Mouse (Mus musculus) embryonic stem cell, embryonic (primary cell): Measurements from ENCODE around the gene Ptprcap.

ENCODE experiments used
- CTCF ChIA-PET, 4 experiments: fragments of 300-600 bp in 2 of 4; fragments of 350-600 bp in 2 of 4; sonication (Branson Sonifier 250); formaldehyde crosslinking; loops; one replicate each; lab custom pipeline; 2022; ENCODE audit warnings: inconsistent platforms in 2 of 4; lab: Charles Lee
- POLR2A ChIA-PET, 4 experiments: fragments of 300-600 bp in 2 of 4; fragments of 350-600 bp in 2 of 4; sonication (Branson Sonifier 250); formaldehyde crosslinking; loops; one replicate each; lab custom pipeline; 2022; ENCODE audit warnings: antibody characterized with exemption in 4 of 4, inconsistent platforms in 1 of 4; lab: Charles Lee

Ptprcap gene

DNA sequence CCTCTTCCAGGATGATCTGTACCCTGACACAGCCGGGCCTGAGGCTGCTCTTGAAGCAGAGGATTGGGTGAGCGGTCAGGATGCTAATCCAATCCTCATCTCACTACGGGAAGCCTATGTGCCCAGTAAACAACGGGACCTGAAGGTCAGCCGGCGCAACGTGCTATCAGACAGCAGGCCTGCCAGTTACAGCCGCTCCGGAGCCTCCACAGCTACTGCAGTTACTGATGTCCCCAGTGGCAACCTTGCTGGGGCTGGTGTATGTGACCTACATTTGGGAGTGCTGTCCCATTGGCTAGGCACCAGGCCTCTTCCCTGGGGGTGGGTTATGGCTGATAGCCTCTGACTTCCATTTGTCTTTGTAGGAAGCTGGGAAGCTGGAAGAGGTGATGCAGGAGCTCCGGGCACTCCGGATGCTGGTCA lies at the start of gene Ptprcap:
TSS of gene Ptprcap (plus strand) at position 373 of the 423 bp plus-strand sequence.
- CTCF ChIA-PET = interaction anchor here in 1 of 4 experiments (0.7 kb wide), 2 partner anchors 15 to 39 kb away, joined by 3 to 4 read pairs; no protein-coding TSS in a partner anchor
- POLR2A ChIA-PET = interaction anchor here (0.7 to 4.1 kb wide), 15 partner anchors 8 to 111 kb away, joined by 3 to 20 read pairs (median 6); partner anchors contain the start of genes Rps6kb2 (in 3 of the 4), Cdk2ap2 (in 1 of the 4), Ppp1ca (in 1 of the 4) and Rad9a (in 1 of the 4)

DNA sequence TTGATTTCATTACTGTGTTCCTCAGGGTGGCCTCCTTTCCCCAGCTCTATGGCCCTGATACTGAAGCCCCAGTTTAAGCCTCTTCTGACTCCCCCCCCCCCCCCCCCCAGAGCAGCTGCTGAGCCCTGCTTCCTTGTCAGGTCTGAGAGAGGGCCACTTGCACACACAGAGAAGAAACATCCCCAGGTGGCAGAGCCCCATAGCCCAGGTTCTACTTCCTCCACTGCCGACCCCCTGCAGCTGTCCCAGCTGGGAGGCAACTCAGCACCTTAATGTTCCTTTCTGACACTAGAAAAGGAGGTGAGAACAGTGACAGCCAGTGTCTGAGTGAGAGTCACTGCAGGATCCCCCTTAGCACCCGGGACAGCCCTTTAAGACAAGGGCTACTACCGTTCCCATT lies 49.6 kb upstream of the Ptprcap start:
- POLR2A ChIA-PET = interaction anchor here in 1 of 4 experiments (1.1 to 1.3 kb wide), 2 partner anchors 17 to 46 kb away, joined by 3 to 4 read pairs; no protein-coding TSS in a partner anchor
- CTCF ChIA-PET = interaction anchor here in 1 of 4 experiments (1.7 kb wide), 1 partner anchor 125 kb away, joined by 4 read pairs; no protein-coding TSS in a partner anchor

DNA sequence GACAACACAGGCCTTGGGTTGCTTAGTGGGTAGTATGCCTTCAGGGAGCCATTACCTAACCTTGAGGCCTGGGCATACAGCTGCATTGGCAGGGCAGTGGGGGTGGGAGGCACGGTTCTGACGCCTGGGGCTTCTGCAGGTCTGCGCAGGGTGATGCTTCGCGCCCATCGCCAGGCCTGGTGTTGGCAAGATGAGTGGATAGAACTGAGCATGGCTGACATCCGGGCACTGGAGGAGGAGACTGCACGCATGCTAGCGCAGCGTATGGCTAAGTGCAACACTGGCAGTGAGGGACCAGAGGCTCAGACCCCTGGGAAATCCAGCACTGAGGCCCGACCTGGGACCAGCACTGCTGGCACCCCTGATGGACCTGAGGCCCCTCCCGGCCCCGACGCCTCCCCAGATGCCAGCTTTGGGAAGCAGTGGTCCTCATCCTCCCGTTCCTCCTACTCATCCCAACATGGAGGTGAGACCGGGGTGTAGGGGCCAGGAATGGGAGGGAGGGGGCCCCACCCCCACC lies 48.7 kb upstream of the Ptprcap start:
- POLR2A ChIA-PET = interaction anchor here in 2 of 4 experiments (0.6 to 1.3 kb wide), 4 partner anchors 16 to 67 kb away, joined by 3 to 4 read pairs (median 4); no protein-coding TSS in a partner anchor

DNA sequence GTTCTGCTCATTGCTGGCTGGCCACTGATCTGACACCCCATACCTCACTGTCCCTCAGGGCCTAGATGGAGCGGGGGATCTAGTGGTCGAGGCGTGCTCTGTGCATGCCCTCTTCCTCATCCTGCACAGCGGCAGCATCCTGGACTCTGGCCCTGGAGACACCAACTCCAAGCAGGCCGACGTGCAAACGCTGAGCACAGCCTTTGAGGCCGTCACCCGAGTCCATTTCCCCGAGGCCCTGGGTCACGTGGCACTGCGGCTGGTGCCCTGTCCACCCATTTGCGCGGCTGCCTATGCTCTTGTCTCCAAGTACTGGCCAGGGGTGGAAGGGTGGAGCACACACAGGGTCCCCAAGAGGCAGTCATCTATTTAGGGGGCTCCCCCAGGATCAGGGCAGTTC lies 46.8 kb upstream of the Ptprcap start:
- ChIA-PET POLR2A (interaction anchor here in 2 of 4 experiments (1.0 to 1.6 kb wide), 3 partner anchors 9 to 60 kb away, joined by 3 read pairs; partner anchors contain the start of gene Gstp2 (in 1 of the 2)), CTCF (no interaction called here)

More for the DNA sequence above, 48.7 kb upstream of the Ptprcap start:
- CTCF ChIA-PET = interaction anchor here in 2 of 4 experiments (0.6 to 1.7 kb wide), 2 partner anchors 124 to 359 kb away, joined by 3 to 4 read pairs; no protein-coding TSS in a partner anchor

DNA sequence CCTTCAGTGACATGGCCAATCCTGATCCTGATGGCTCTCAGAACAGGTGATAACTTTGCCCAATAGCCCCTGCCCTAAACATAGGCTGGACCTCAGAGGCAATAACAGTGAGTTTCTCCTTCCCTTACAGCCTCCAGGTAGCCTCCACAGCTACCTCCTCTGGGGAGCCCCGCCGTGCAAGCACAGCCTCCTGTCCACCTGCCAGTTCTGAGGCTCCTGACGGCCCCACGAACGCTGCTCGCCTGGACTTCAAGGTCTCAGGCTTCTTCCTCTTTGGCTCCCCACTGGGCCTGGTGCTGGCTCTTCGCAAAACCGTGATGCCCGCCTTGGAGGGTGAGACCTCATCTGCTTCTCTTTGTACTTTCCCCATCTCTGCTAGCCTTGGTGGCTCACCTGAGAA lies 44.9 kb upstream of the Ptprcap start:
- CTCF ChIA-PET = interaction anchor here in 1 of 4 experiments (0.9 kb wide), 1 partner anchor 13 kb away, joined by 3 read pairs; no protein-coding TSS in a partner anchor

DNA sequence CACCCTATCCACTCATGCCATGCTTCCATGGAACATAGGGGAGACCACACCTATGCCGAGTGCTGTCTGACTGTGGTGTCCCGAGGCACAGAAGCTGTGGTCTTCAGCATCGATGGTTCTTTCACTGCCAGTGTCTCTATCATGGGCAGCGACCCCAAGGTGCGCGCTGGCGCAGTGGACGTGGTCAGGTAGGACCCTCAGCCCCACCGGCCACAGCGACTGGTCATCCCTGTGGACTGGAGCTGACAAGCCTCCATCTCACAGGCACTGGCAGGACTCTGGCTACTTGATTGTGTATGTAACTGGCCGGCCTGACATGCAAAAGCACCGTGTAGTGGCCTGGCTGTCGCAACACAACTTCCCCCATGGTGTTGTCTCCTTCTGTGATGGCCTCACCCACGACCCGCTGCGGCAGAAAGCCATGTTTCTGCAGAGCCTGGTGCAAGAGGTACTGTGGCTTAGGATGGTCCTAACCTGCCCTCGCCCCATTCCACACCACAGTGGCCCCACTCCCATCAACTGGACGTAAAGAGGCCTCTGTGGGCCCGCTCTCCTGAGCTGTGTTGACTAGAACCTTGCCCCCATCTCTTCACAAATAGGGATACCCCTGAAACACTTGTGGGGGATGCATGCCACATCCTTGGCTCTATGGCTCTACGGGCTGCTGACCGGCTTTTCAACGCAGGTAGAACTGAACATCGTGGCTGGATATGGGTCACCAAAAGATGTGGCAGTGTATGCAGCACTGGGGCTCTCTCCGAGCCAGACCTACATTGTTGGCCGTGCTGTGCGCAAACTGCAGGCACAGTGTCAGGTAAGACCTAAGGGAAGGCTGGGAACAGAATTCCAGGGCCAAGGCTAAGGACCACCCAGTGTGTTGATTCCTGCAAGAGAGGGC lies 41.1 kb upstream of the Ptprcap start:
- POLR2A ChIA-PET = interaction anchor here (0.6 to 2.9 kb wide), 15 partner anchors 9 to 94 kb away, joined by 3 to 19 read pairs (median 3); partner anchors contain the start of genes Cdk2ap2 (in 2 of the 4), Aip (in 1 of the 4), Pitpnm1 (in 1 of the 4) and Ppp1ca (in 1 of the 4)
- CTCF ChIA-PET = interaction anchor here in 1 of 4 experiments (2.1 kb wide), 1 partner anchor 13 kb away, joined by 7 read pairs; no protein-coding TSS in a partner anchor

More for the DNA sequence above, 44.9 kb upstream of the Ptprcap start:
- POLR2A ChIA-PET = interaction anchor here in 1 of 4 experiments (0.5 kb wide), 1 partner anchor 256 kb away, joined by 4 read pairs; no protein-coding TSS in a partner anchor

DNA sequence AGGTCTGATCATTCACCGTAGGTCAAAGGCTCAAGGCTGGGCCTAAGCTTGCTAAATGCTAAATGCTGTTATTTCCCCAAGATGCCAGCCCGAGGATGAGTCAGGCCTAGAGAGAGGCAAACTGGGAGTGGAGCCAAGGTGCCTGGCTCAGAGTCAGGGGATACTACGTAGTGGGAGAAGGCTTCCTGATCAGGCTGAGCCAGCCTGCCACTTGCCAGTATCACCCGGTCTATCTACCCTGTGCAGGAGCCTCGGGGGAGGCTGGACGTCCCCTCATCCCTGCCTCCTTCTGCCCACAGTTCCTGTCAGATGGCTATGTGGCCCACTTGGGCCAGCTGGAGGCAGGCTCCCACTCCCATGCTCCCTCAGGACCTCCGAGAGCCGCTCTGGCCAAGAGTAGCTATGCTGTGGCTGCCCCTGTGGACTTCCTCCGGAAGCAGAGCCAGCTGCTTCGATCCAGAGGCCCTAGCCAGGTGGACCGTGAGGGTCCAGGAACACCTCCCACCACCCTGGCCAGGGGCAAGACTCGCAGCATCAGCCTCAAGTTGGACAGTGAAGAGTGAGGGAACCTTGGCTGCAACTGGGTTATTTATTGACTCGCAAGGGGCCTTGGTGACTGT lies 40.1 kb upstream of the Ptprcap start:
- CTCF ChIA-PET = interaction anchor here in 1 of 4 experiments (2.1 kb wide), 1 partner anchor 14 kb away, joined by 7 read pairs; no protein-coding TSS in a partner anchor
- POLR2A ChIA-PET = interaction anchor here in 3 of 4 experiments (0.9 to 2.9 kb wide), 12 partner anchors 8 to 95 kb away, joined by 3 to 19 read pairs (median 4); partner anchors contain the start of genes Cdk2ap2 (in 2 of the 3), Aip (in 1 of the 3), Pitpnm1 (in 1 of the 3) and Ppp1ca (in 1 of the 3)

DNA sequence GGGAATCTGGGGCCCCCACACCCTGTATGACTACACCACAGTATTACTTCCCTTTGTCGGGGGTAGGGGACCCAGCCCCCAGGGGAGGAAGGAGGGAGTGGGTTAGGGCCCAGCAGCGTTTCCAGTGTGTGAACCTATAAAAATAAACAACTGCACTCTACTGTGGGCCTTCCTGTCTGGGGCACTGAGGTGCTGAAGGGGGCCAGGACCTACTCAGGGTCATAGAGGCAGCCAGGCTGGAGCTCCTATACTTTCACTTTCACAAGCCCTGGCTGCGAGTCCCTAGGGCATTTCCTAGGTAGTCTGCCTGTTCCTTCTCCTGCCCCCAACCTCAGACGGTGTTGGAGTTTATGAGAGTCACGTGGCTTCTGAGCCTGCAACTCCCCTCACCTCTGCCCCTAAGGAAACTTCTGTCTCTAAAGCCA lies 39.6 kb upstream of the Ptprcap start:
- ChIA-PET POLR2A (interaction anchor here in 2 of 4 experiments (0.9 to 1.8 kb wide), 8 partner anchors 12 to 55 kb away, joined by 3 to 7 read pairs (median 4); partner anchors contain the start of genes Cdk2ap2 (in 2 of the 2), Aip (in 1 of the 2) and Pitpnm1 (in 1 of the 2)), CTCF (interaction anchor here in 2 of 4 experiments (0.6 to 2.1 kb wide), 3 partner anchors 15 to 745 kb away, joined by 3 to 7 read pairs (median 3); no protein-coding TSS in a partner anchor)

DNA sequence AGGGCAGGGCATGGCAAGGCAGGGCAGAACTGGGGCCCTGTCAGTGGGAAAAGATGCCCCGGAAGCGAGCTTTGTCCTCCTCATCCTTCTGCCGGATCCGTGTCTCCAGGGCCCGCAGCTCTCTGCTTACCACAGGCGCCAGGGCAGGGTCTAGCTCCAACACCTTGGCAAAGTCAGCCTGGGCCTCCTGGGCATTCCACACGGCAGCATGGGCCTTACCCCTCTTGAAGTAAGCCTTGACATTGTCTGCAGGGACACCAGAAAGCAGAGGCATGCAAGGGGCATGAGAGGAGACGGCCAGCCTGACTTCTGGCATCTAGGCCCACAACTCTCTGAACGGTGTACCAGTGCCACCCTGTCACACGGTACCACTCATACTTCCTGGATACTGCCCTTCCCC lies 38.9 kb upstream of the Ptprcap start:
- ChIA-PET POLR2A (interaction anchor here in 1 of 4 experiments (0.9 to 1.0 kb wide), 2 partner anchors 16 to 27 kb away, joined by 3 read pairs; no protein-coding TSS in a partner anchor), CTCF (interaction anchor here in 1 of 4 experiments (1.3 kb wide), 1 partner anchor 114 kb away, joined by 3 read pairs; no protein-coding TSS in a partner anchor)

DNA sequence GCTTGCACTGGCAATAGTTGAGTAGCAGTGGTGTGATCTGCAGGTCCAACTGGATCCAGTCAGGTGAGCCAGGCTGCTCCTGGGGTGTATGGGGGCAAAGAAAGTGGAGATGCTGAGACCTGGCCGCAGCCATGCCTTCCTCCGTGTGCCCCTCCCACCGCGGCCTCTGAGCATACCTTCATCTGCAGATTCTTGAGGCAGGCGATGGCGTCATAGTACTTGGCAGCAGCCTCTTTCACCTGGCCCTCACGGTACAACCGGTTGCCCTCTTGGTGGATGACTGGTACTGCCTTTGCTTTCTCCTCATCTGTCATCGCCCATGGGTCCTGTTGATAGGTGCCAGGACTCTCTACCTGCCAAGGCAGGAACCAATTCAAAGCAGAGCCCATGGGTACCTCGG lies 38.3 kb upstream of the Ptprcap start:
- ChIA-PET POLR2A (no interaction called here), CTCF (interaction anchor here in 1 of 4 experiments (1.3 kb wide), 1 partner anchor 113 kb away, joined by 3 read pairs; no protein-coding TSS in a partner anchor)

DNA sequence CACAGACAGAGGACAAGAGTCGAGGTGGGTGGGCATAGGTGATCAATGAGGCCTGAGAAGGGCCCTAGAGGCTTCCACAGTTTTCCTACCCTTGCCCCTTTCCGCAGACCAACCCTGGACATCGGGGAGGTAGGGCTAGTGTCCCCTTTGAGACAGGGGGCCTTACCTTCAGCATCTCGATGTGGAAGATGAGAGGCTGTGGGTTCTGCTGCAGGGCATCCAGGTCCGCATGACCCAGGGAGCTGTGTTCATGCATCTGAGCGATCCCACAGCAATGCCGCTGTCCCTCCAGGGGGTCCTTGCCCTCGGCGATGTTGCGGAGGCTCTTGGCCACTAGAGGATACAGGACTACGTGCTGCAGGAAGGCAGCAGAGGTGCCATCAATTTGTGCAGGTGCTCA lies 37.6 kb upstream of the Ptprcap start:
- POLR2A ChIA-PET = interaction anchor here in 3 of 4 experiments (0.8 to 1.9 kb wide), 5 partner anchors 14 to 86 kb away, joined by 3 to 6 read pairs (median 4); partner anchors contain the start of genes Cdk2ap2 (in 1 of the 3) and Rad9a (in 1 of the 3)
- CTCF ChIA-PET = no interaction called here

DNA sequence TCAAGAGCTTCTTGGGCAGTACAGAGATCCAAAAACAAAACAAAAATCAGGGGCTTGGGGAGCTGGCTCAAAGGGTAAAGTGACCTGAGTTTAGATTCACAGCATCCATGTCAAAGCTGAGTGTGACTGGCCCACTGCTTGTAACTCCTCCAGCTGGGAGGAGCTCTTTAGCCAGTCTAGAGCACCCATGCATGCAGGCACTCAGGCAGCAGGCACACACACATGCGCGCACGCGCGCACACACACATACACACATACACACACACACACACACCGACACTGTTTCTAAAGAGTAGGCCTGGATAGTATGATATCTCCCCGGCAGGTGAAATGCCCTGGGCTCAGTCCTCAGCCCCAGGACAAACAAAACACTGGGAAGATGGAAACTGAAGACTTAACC lies 36.4 kb upstream of the Ptprcap start:
- CTCF ChIA-PET = interaction anchor here in 1 of 4 experiments (0.6 kb wide), 1 partner anchor 626 kb away, joined by 4 read pairs; no protein-coding TSS in a partner anchor
- POLR2A ChIA-PET = interaction anchor here in 3 of 4 experiments (1.1 to 1.9 kb wide), 5 partner anchors 15 to 85 kb away, joined by 3 to 6 read pairs (median 4); partner anchors contain the start of genes Cdk2ap2 (in 1 of the 3) and Rad9a (in 1 of the 3)

DNA sequence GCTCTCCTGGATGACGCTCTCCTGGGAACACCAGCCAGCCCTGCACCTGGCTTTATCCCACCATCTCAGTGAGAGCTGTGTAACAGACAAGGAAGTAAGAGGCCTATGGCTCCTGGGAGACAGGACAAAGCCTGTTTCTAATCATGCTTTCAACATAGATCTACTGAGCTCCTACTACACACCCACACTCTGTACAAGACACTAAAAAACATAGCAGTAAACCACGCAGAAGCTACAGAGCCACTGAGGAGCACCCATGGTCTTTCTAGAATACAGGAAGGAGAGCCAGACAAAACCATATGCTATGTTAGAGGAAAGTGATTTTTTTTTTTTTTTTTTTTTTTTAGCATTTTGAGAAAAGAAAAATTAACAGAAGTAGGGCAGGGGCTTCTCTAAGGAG lies 35.1 kb upstream of the Ptprcap start:
- ChIA-PET POLR2A (interaction anchor here in 3 of 4 experiments (0.7 to 4.6 kb wide), 6 partner anchors 11 to 83 kb away, joined by 3 to 22 read pairs (median 4); partner anchors contain the start of gene Rad9a (in 1 of the 3)), CTCF (interaction anchor here in 2 of 4 experiments (0.8 to 1.0 kb wide), 2 partner anchors 74 to 109 kb away, joined by 3 to 9 read pairs; no protein-coding TSS in a partner anchor)

DNA sequence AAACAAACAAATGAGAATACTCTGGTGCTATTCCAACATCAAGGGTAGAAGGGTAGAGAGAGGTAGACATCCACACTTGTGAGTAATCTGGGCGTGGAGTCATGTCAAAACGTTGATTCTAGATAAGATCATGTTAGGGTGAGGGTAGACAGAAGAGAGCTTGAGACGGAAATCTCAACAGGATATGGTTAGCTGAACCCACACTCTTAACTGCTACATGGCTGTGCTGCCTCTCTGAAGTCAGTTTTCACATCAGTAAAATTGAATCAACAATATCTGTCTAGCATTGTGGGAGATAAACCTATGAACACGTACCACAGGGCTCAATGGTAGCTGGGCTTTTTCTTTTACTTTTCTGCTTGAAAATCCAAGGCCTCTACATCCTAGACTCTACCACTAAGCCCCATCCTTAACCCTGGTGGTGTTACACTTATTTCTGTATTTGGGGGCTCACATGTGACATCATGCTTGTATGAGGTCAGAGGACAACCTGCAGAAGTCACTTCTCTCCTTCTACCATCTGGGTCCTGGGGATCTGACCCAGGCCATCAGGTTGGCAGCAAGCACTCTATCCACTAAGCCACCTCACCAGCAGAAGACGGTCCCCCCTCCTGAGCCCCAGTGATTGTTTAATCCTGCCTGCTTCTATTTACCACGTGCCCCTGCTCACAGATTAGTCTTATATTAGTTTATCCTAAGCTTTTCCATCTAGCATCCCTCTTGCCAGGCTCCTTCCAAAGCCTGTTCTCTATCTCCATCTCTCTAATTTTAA lies 33.5 kb upstream of the Ptprcap start:
- ChIA-PET CTCF (interaction anchor here in 2 of 4 experiments (0.7 to 2.1 kb wide), 4 partner anchors 21 to 163 kb away, joined by 4 to 9 read pairs (median 4); partner anchors contain the start of gene Ankrd13d (in 1 of the 2)), POLR2A (interaction anchor here in 3 of 4 experiments (0.9 to 4.6 kb wide), 29 partner anchors 7 to 207 kb away, joined by 3 to 45 read pairs (median 7); partner anchors contain the start of genes Ppp1ca (in 3 of the 3), Cdk2ap2 (in 2 of the 3), Pold4 (in 2 of the 3) and Gstp2 (in 1 of the 3))

DNA sequence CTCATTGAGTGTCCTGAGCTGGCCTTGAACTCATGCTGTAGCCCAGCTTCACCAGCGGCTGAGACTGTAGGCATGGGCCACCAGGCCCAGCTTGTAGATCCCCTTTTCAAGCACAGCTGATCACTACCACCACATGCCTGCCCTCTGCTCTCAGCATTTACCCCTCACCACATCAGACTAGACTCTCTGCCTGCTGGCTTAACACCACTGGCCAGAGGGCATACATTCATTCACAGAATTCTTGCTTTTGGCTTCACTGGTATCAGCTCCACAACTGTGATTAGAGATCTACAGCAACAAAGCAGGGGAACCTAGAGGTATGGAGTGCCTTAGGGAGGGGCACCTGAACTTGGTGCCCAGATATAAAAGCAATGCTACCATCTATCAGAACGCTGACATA lies 32.9 kb upstream of the Ptprcap start:
- ChIA-PET CTCF (interaction anchor here in 3 of 4 experiments (0.9 to 2.1 kb wide), 13 partner anchors 21 to 162 kb away, joined by 3 to 10 read pairs (median 4); partner anchors contain the start of genes Ankrd13d (in 1 of the 3), Cdk2ap2 (in 1 of the 3), Gm49405 (in 1 of the 3) and Nudt8 (in 1 of the 3)), POLR2A (interaction anchor here (0.5 to 7.3 kb wide), 60 partner anchors 8 to 208 kb away, joined by 3 to 67 read pairs (median 6); partner anchors contain the start of genes Cdk2ap2 (in 3 of the 4), Gstp2 (in 3 of the 4), Ppp1ca (in 3 of the 4) and Gpr152 (in 2 of the 4))
